Mouse (Mus musculus) midbrain, embryonic 16.5 days (tissue): Measurements from ENCODE around the gene Myo1a. TPM values are rescaled to one million over a fixed set of nuclear protein-coding genes. Genes with fewer than 3 reads are reported as not detected.
"Not testable (repeated sequence)": the region's sequence is repeated elsewhere in the genome, so short reads cannot be mapped to it uniquely, and the experiment has no call there.

ENCODE experiments used
- ATAC-seq: fragments of 200-750 bp; cut with Nextera tagmentation; 2 replicates; pipeline ENCODE4 v1.8.0; 2017; ENCODE audit warnings: moderate TSS enrichment
- H3K27ac ChIP-seq: fragments of 300-500 bp; sonication (generic); 2 replicates; pipeline ENCODE4 v1.5.1; 2014; ENCODE audit warnings: mild to moderate bottlenecking, low read length, mixed read lengths
- H3K27me3 ChIP-seq: fragments of 300-500 bp; sonication (generic); 2 replicates; pipeline ENCODE4 v1.6.1; 2014; ENCODE audit warnings: low read depth, low read length, mixed read lengths; ENCODE audit not compliant: control insufficient read depth, insufficient read depth
- H3K36me3 ChIP-seq: fragments of 300-500 bp; sonication (generic); 2 replicates; pipeline ENCODE4 v1.6.1; 2014; ENCODE audit warnings: mild to moderate bottlenecking, low read length, moderate library complexity, mixed read lengths; ENCODE audit not compliant: control insufficient read depth, insufficient read depth
- H3K4me1 ChIP-seq: fragments of 300-500 bp; sonication (generic); 2 replicates; pipeline ENCODE4 v1.6.1; 2014; ENCODE audit warnings: mild to moderate bottlenecking, low read length, mixed read lengths; ENCODE audit not compliant: control insufficient read depth, insufficient read depth
- H3K4me2 ChIP-seq: fragments of 300-500 bp; sonication (generic); 2 replicates; pipeline ENCODE4 v1.6.1; 2014; ENCODE audit warnings: mild to moderate bottlenecking, low read length, mixed read lengths
- H3K4me3 ChIP-seq: fragments of 300-500 bp; sonication (generic); 2 replicates; pipeline ENCODE4 v1.5.1; 2014; ENCODE audit warnings: low read depth, mild to moderate bottlenecking, low read length, moderate library complexity, mixed read lengths
- H3K9ac ChIP-seq: fragments of 300-500 bp; sonication (generic); 2 replicates; pipeline ENCODE4 v1.6.1; 2014; ENCODE audit warnings: low read depth, low read length, mixed read lengths
- H3K9me3 ChIP-seq: fragments of 300-500 bp; sonication (generic); replicated peaks from 2 replicates; pipeline ENCODE4 v1.6.1; 2014; ENCODE audit warnings: mild to moderate bottlenecking, low read length, mixed read lengths; ENCODE audit not compliant: control insufficient read depth, poor library complexity, severe bottlenecking
- WGBS: fragments of 180-500 bp; shearing (Covaris S2); extraction: QIAGEN DNeasy Blood & Tissue Kit; methylation state at CpG from one replicate; pipeline ENCODE4 v1.1.7; 2014; 5-methylcytosine and 5-hydroxymethylcytosine counted together
- polyA plus RNA-seq: library from polyadenylated mRNA; unstranded; fragments of >200 nt; fragmentation: Nextera tagmentation; extraction: Ambion mirVana; gene quantifications from 2 replicates; pipeline ENCODE4 v1.2.1, GENCODE M21; 2015

Myo1a gene
- polyA plus RNA-seq, 1 experiment from 2014 or later, result 0.93 TPM

DNA sequence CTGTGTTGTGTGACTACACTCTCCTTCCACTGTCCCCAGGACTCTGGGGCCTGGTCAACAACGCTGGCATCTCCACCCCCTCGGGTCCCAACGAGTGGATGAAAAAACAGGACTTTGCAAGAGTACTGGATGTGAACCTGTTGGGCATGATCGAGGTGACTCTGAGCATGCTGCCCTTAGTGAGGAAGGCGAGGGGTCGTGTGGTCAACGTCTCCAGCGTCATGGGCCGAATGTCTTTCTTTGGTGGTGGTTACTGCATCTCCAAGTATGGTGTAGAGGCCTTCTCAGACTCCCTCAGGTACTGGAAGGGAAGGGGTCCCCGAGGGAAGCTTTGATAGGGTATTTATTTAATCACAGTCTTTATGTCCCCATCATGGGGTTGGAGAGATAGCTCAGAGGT, 58.0 kb downstream of the Myo1a start:
- H3K4me2 ChIP-seq, H3K36me3 ChIP-seq, H3K27me3 ChIP-seq, H3K4me1 ChIP-seq, ATAC-seq, H3K9me3 ChIP-seq, H3K27ac ChIP-seq, H3K4me3 ChIP-seq, H3K9ac ChIP-seq: not testable (repeated sequence)
- 91% methylated on average over 10 of the region's 10 CpGs for WGBS

- no peak overlapping the region for H3K4me3 ChIP-seq
- H3K27ac ChIP-seq, result no peak overlapping the region
- no peak overlapping the region for H3K9ac ChIP-seq
- H3K4me1 ChIP-seq, result no peaks in the 10 kb centered on the region
- 69% methylated on average over 12 of the region's 12 CpGs for WGBS
- no peaks in the 10 kb centered on the region for H3K27me3 ChIP-seq
- no peak for ATAC-seq
- H3K9me3 ChIP-seq, result no peaks in the 10 kb centered on the region
- no peaks in the 10 kb centered on the region for H3K36me3 ChIP-seq
- no peak overlapping the region for H3K4me2 ChIP-seq
These were observed 59.1 kb downstream of the Myo1a start for GRCm38 (mm10) chr10:127763914-127764680.

- Histone ChIP-seq H3K4me1 (no peaks in the 10 kb centered on the region), H3K27ac (no peak overlapping the region)
- ATAC-seq, result no peak
These were observed 61.6 kb downstream of the Myo1a start for GRCm38 (mm10) chr10:127766564-127766963.

More at GRCm38 (mm10) chr10:127766564-127766963, 61.6 kb downstream of the Myo1a start:
- H3K9ac ChIP-seq, result no peak overlapping the region
- no peak overlapping the region for H3K4me2 ChIP-seq
- no peaks in the 10 kb centered on the region for H3K36me3 ChIP-seq
- no peak overlapping the region for H3K4me3 ChIP-seq
- 88% methylated on average over 1 of the region's 1 CpGs for WGBS
- no peaks in the 10 kb centered on the region for H3K9me3 ChIP-seq
- H3K27me3 ChIP-seq, result no peaks in the 10 kb centered on the region

Other genes with a start within 250 kb of the Myo1a start
- gene Stac3, start 203.5 kb upstream of the Myo1a start, polyA plus RNA-seq, result 1.3 and 2.1 TPM in 2 replicates
- gene Ndufa4l2, start 190.2 kb upstream of the Myo1a start, polyA plus RNA-seq, result 17.6 and 19.7 TPM in 2 replicates
- 45.0 and 45.6 TPM in 2 replicates for gene Shmt2, start 182.7 kb upstream of the Myo1a start, polyA plus RNA-seq
- gene Nxph4, start 170.6 kb upstream of the Myo1a start, polyA plus RNA-seq, result 62.1 and 66.7 TPM in 2 replicates
- 110 and 117 TPM in 2 replicates for gene Lrp1, start 84.0 kb upstream of the Myo1a start, polyA plus RNA-seq
- 4.4 and 5.4 TPM in 2 replicates for gene Stat6, start 62.2 kb upstream of the Myo1a start, polyA plus RNA-seq
- gene Nemp1, start 38.3 kb upstream of the Myo1a start, polyA plus RNA-seq, result 3.2 TPM in 2 replicates
- gene Nab2, start 36.6 kb upstream of the Myo1a start, polyA plus RNA-seq, result 1.6 and 2.1 TPM in 2 replicates
- gene Tac2, start 19.3 kb downstream of the Myo1a start, polyA plus RNA-seq, result 0.34 and 1.2 TPM in 2 replicates
- 2.7 and 3.2 TPM in 2 replicates for gene Zbtb39, start 34.4 kb downstream of the Myo1a start, polyA plus RNA-seq
- gene Gpr182, start 46.6 kb downstream of the Myo1a start, polyA plus RNA-seq, result 1.1 and 1.7 TPM in 2 replicates
- gene Rdh1, start 54.6 kb downstream of the Myo1a start, polyA plus RNA-seq, result not detected in 2 replicates
- gene Rdh16f1, start 54.6 kb downstream of the Myo1a start, polyA plus RNA-seq, result 0.25 TPM in 1 of 2 replicates, not detected in the other
- gene Rdh9, start 71.2 kb downstream of the Myo1a start, polyA plus RNA-seq, result 0.15 TPM in 1 of 2 replicates, not detected in the other
- not detected in 2 replicates for gene Rdh16, start 96.0 kb downstream of the Myo1a start, polyA plus RNA-seq
- not detected in 2 replicates for gene Rdh19, start 144.8 kb downstream of the Myo1a start, polyA plus RNA-seq
- not detected in 2 replicates for gene Rdh16f2, start 161.3 kb downstream of the Myo1a start, polyA plus RNA-seq
- not detected in 2 replicates for gene Rdh7, start 183.6 kb downstream of the Myo1a start, polyA plus RNA-seq
- gene Sdr9c7, start 193.3 kb downstream of the Myo1a start, polyA plus RNA-seq, result not detected in 2 replicates